Mouse (Mus musculus) megakaryocyte progenitor cell, adult 5-6 weeks (primary cell): ENCODE measurements around the gene Nectin1. TPM values are rescaled to one million over a fixed set of nuclear protein-coding genes. Genes with fewer than 3 reads are reported as not detected.

Experiments used
- ATAC-seq: replicated peaks from 2 replicates; pipeline ENCODE4 v1.8.0; 2016; ENCODE audit warnings: mild to moderate bottlenecking, moderate TSS enrichment, inconsistent platforms; ENCODE audit not compliant: poor library complexity
- total RNA-seq, 2 experiments: library from RNA; stranded (forward) in 1 of 2; stranded (reverse) in 1 of 2; fragments of 157-497, 149-512 nt in 1 of 2; fragments of 200-1000 nt in 1 of 2; gene quantifications; 2 replicates each; pipeline versions ENCODE4 v1.2.3 to v1.2.4; 2015 to 2017

Nectin1 gene
- total RNA-seq, 2 experiments from 2014 or later, result 0.08 to 2.0 TPM

DNA sequence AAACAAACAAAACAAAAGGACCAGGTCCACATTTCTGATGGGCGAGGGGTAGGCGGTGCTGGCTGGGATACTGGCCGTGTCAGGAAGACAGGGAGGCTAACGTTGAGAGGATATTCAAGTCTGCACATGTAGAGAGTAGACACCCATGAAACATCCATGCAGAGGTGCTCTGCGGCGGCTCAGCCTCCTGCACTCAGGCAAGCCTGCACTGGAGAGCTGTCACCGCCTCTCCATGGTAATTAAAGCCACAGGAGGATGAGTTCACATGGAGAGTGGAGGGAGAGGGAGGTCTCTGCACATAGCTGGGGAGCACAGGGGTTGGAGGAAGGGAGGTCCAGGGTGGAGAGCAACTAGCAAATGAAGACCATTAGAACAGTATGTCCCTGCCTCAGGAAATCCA, 107.4 kb downstream of the Nectin1 start:
- ATAC-seq, result no peak

DNA sequence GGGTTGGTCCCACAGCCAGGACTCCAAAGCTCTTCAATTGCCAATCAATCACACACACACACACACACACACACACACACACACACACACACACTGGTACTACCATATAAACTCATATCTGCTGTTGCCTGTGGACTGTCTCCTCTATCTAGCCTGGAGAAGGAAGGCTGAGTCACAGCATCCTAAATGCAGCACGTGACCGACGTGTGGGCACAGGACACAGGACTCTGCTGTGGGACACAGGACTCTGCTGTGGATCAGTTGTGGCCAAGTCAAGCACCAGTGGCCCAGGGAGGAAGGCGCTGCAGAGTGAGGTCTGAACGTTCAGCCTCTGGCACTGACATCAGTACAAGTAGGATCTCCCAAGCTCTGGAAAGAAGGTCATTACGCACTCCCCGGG, 112.1 kb downstream of the Nectin1 start:
- no peak for ATAC-seq
